9 mouse cellular contexts compared by ENCODE assay signal in the genomic region with DNA sequence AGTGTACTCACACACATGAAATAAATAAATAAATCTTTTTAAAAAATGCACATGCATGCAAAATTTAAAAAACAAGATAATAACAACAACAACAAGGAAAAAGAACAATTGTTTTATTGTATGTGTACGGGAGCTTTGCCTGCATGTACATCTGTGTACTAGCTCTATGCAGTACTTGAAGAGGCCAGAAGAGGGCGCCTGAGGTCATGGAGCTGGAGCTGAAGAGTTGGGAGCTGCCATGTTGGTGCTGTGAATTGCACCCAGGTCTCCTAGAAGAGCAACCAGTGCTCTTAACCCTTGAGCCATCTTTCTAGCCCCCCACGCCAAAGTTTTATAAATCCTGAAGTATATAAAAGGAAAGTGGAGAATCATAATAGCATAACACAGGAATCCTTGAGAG. TPM values are rescaled to one million over a fixed set of nuclear protein-coding genes. Genes with fewer than 3 reads are reported as not detected.
DNase-seq lines count a peak whose midpoint lies in the region; ATAC-seq and TF ChIP-seq lines count a peak whose summit lies in the region.
"Had no signal": no experiment of that assay in that cellular context is flagged by ENCODE, and none has a peak within 500 bp of the region (broad histone marks: within the 10 kb centered on the region; RNA-seq: fewer than 3 reads in every experiment).

No protein-coding gene starts in this region.

- H3K9ac ChIP-seq in kidney, embryonic 16.5 days (replicated peaks; ENCODE audit: low read length), result no peak overlapping the region
- H3K9ac ChIP-seq in CH12.LX (ENCODE audit: insufficient read depth, low read depth), result no peak overlapping the region
- H3K9ac ChIP-seq: midbrain, embryonic 12.5 days had no signal

- in situ Hi-C loops in CH12.LX (cut with MboI; ENCODE audit: low pct_ligation_motif_present, low pct_unique_long_range_greater_than_20kb, low sequenced_read_pairs), result loop anchor here (25.0 kb wide), 1 partner anchor 512 kb away; the partner anchor contains the start of gene Psen2

- dilution Hi-C loops in CH12.LX (cut with MboI; ENCODE audit: extremely low pct_ligation_motif_present, extremely low pct_unique_long_range_greater_than_20kb, low sequenced_read_pairs), result no loop called here

- peak in 1 of 2 experiments; percentile 51; a peak in 3 of 4 replicates for TF ChIP-seq CTCF in CH12.LX (conservative IDR thresholded peaks at IDR 0.05 in 1 of 2, IDR thresholded peaks at IDR 0.05 in 1 of 2; ENCODE audit: low read depth in 2 of 2, low read length in 2 of 2)

- no peaks in the 10 kb centered on the region for H3K9me3 ChIP-seq in kidney, embryonic 16.5 days (ENCODE audit: low read length)
- H3K9me3 ChIP-seq in CH12.LX (replicated peaks; ENCODE audit: low read length), result peaks cover 31% of the 10 kb centered on the region

- H3K4me2 ChIP-seq in kidney, embryonic 16.5 days (replicated peaks; ENCODE audit: low read depth, low read length), result no peak overlapping the region
- no peak overlapping the region for H3K4me2 ChIP-seq in CH12.LX (ENCODE audit: insufficient read depth, low read depth, poor library complexity, severe bottlenecking)
- H3K4me2 ChIP-seq: midbrain, embryonic 12.5 days had no signal

- no peak overlapping the region for H3K4me3 ChIP-seq in kidney, embryonic 16.5 days (ENCODE audit: low read length)
- H3K4me3 ChIP-seq in CH12.LX (replicated peaks in 1 of 3; ENCODE audit: low read depth in 2 of 3, low read length in 2 of 3, poor library complexity in 1 of 3), result no peak overlapping the region
- H3K4me3 ChIP-seq: midbrain, embryonic 12.5 days had no signal

- no peak for TF ChIP-seq EP300 in CH12.LX (IDR thresholded peaks at IDR 0.05; ENCODE audit: low read length)

- no peaks in the 10 kb centered on the region for H3K36me3 ChIP-seq in kidney, embryonic 16.5 days (ENCODE audit: insufficient read depth, low read length)
- no peaks in the 10 kb centered on the region for H3K36me3 ChIP-seq in CH12.LX (replicated peaks in 1 of 2; ENCODE audit: control insufficient read depth in 1 of 2, insufficient read depth in 1 of 2, low read length in 1 of 2)
- H3K36me3 ChIP-seq: midbrain, embryonic 12.5 days had no signal

- DNase-seq in kidney, postnatal 10 days, result peak; percentile 46
- DNase-seq in CH12.LX (ENCODE audit: extremely low read depth), result peak; percentile 34
- peak; percentile 90 for DNase-seq in R1 (ENCODE audit: low read depth, low spot score)
- peak; percentile 47 for DNase-seq in lung, postnatal 36 days
- DNase-seq in left cerebral cortex, postnatal 10 days (ENCODE audit: extremely low spot score in 1 of 2, low spot score in 2 of 2), result no peak

- 68% methylated on average over 3 of the region's 3 CpGs for WGBS in kidney, embryonic 16.5 days

- TF ChIP-seq POLR2A in CH12.LX (IDR thresholded peaks at IDR 0.05; ENCODE audit: low read depth, low read length), result no peak

- no peak overlapping the region for H3K27ac ChIP-seq in kidney, embryonic 16.5 days (ENCODE audit: low read length)
- no peak overlapping the region for H3K27ac ChIP-seq in CH12.LX (ENCODE audit: insufficient read depth, low read depth)
- H3K27ac ChIP-seq: midbrain, embryonic 12.5 days had no signal

- no peaks in the 10 kb centered on the region for H3K79me2 ChIP-seq in CH12.LX (replicated peaks; ENCODE audit: control insufficient read depth, extremely low read depth, insufficient read depth, poor library complexity, severe bottlenecking)

- ATAC-seq in kidney, embryonic 16.5 days (ENCODE audit: low FRiP score, low TSS enrichment), result no peak
- ATAC-seq in inflammation-experienced regulatory T-cells, adult 6 months, result no peak
- ATAC-seq in cerebellum, adult (ENCODE audit: insufficient number of reproducible peaks, low FRiP score, low TSS enrichment), result no peak

- peaks cover 26% of the 10 kb centered on the region for H3K4me1 ChIP-seq in kidney, embryonic 16.5 days (ENCODE audit: insufficient read depth, low read length)
- peaks cover 11 to 15% of the 10 kb centered on the region in 2 experiments for H3K4me1 ChIP-seq in CH12.LX (ENCODE audit: control insufficient read depth in 1 of 2, insufficient read depth in 2 of 2)

- TF ChIP-seq RAD21 in CH12.LX (IDR thresholded peaks at IDR 0.05; ENCODE audit: low read depth, low read length), result no peak; the same call in 1 of the 2 replicates

- intact Hi-C loops in left cerebral cortex, postnatal 10 days (cut with DNase I), result no loop called here

- no peaks in the 10 kb centered on the region for H3K27me3 ChIP-seq in kidney, embryonic 16.5 days (ENCODE audit: insufficient read depth, low read length)
- peaks cover 4% of the 10 kb centered on the region for H3K27me3 ChIP-seq in CH12.LX (replicated peaks)

TF ChIP-seq in CH12.LX, 34 proteins besides CTCF, POLR2A, EP300 and RAD21:
- TF ChIP-seq IRF4 (IDR thresholded peaks at IDR 0.05; ENCODE audit: low read depth, low read length) (no peak), TBP (conservative IDR thresholded peaks at IDR 0.05; ENCODE audit: low read depth, low read length) (no peak), SIN3A (IDR thresholded peaks at IDR 0.05; ENCODE audit: low read length) (no peak), JUND (conservative IDR thresholded peaks at IDR 0.05; ENCODE audit: low read depth, low read length) (no peak), ZKSCAN1 (IDR thresholded peaks at IDR 0.05; ENCODE audit: borderline replicate concordance, low read depth, low read length) (no peak), PAX5 (IDR thresholded peaks at IDR 0.05; ENCODE audit: low read length) (no peak), MYC (IDR thresholded peaks at IDR 0.05; ENCODE audit: low read depth, low read length) (no peak)

RNA-seq across cellular contexts. Expression of gene H3f3a, which starts 39.1 kb away (rescaled TPM):
- 2,516 and 2,589 TPM in 2 replicates for polyA plus RNA-seq in kidney, embryonic 16.5 days (2015; fragmentation: Nextera tagmentation; extraction: Ambion mirVana)
- total RNA-seq in CH12.LX (2012; rRNA removed) (571 and 590 TPM in 2 replicates), CH12.LX (2014; rRNA removed) (1,420 and 1,540 TPM in 2 replicates)
- 629 and 715 TPM in 2 replicates for polyA plus RNA-seq in CH12.LX (2012; ENCODE audit: insufficient read length, low read depth)
- 100 to 1,000 TPM; 553 to 843 (median 762) TPM for polyA plus RNA-seq in inflammation-experienced regulatory T-cells, adult 6 months (2017; shearing (Covaris generic))
- 100 to 1,000 TPM; 442 to 467 TPM for total RNA-seq in left cerebral cortex, postnatal 10 days (2021)

RNA-seq across cellular contexts. Expression of gene Acbd3, which starts 48.8 kb away (rescaled TPM):
- polyA plus RNA-seq in kidney, embryonic 16.5 days (2015; fragmentation: Nextera tagmentation; extraction: Ambion mirVana), result 22.7 and 23.3 TPM in 2 replicates
- 14.5 and 17.5 TPM in 2 replicates for total RNA-seq in CH12.LX (2012; rRNA removed)
- 22.1 and 23.5 TPM in 2 replicates for total RNA-seq in CH12.LX (2014; rRNA removed)
- polyA plus RNA-seq in CH12.LX (2012; ENCODE audit: insufficient read length, low read depth), result 22.4 and 24.2 TPM in 2 replicates
- 10 to 100 TPM; 10.9 to 14.4 (median 14.0) TPM for polyA plus RNA-seq in inflammation-experienced regulatory T-cells, adult 6 months (2017; shearing (Covaris generic))
- total RNA-seq in left cerebral cortex, postnatal 10 days (2021), result 10 to 100 TPM; 31.8 to 32.2 TPM

Comparison
In these comparisons a context has a peak if more than half of its experiments do, and no peak if none do; other contexts are left out.
1. DNase-seq: peak in kidney, postnatal 10 days (single experiment), CH12.LX (single experiment), R1 (single experiment) and lung, postnatal 36 days (single experiment); none in left cerebral cortex, postnatal 10 days (0 of 2).